Mouse (Mus musculus): ENCODE measurements around the gene Wbp11. TPM values are rescaled to one million over a fixed set of nuclear protein-coding genes. Genes with fewer than 3 reads are reported as not detected.

Gene Wbp11
- polyA plus RNA-seq, 1 experiment from 2014 or later = 107 TPM

GRCm38 (mm10) chr6:136857186-136857872 lies 29.3 kb upstream of the Wbp11 start, which contains the start of gene Art4:
Gene Art4 (minus strand): TSS chr6:136857733.
- H3K9ac ChIP-seq (ENCODE audit: low read length) = peak within 1 kb of the TSS; percentile 59
- peak within 1 kb of the TSS; percentile 33 for H3K4me3 ChIP-seq (ENCODE audit: low read length)
- H3K4me1 ChIP-seq (replicated peaks; ENCODE audit: control insufficient read depth, insufficient read depth, low read length) = peaks cover 38% of the 10 kb centered on the region
- peak within 1 kb of the TSS; percentile 98 for H3K27ac ChIP-seq (ENCODE audit: low read length)
- WGBS = 16% methylated on average over 18 of the region's 18 CpGs
- no peaks in the 10 kb centered on the region for H3K36me3 ChIP-seq (ENCODE audit: control insufficient read depth, insufficient read depth, low read length)
- H3K27me3 ChIP-seq (ENCODE audit: control insufficient read depth, insufficient read depth, low read depth, low read length) = no peaks in the 10 kb centered on the region
- H3K9me3 ChIP-seq (ENCODE audit: control insufficient read depth, low read length) = no peaks in the 10 kb centered on the region
- peak; percentile 44 for ATAC-seq (ENCODE audit: low read depth)
- peak within 1 kb of the TSS; percentile 55 for H3K4me2 ChIP-seq (ENCODE audit: low read depth, low read length)

DNA sequence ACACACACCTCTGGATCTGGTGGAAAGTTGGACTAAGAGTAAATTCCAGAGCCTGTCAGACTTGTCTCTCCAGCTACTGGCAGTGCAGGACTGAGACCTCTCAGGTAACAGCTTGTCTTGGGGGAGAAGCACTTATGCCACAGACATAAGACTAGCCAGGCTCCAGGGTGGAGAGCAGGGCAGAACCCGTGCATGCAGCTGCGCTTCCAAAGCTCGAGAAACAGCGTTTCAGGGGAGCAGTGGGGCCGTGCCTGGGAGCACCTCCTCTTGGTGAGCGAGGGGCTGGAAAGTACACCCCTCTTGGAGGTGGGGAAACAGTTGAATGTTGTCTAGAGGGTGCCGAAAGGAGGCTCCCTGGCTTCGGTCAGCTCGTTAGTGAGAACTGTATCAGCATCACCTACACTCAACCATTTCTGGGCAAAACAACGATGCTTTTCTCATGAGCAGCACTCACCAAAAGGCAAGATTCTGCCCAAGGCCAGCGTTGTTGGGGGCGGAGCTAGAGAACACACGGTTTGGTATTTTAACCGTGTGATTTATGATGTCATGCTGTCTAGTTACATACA lies 28.1 kb upstream of the Wbp11 start:
- Histone ChIP-seq H3K9me3 (ENCODE audit: control insufficient read depth, low read length) (no peaks in the 10 kb centered on the region), H3K4me2 (ENCODE audit: low read depth, low read length) (peak overlapping the region; percentile 55), H3K27ac (ENCODE audit: low read length) (peak overlapping the region; percentile 89), H3K4me3 (ENCODE audit: low read length) (peak overlapping the region; percentile 39), H3K36me3 (ENCODE audit: control insufficient read depth, insufficient read depth, low read length) (no peaks in the 10 kb centered on the region), H3K27me3 (ENCODE audit: control insufficient read depth, insufficient read depth, low read depth, low read length) (no peaks in the 10 kb centered on the region), H3K9ac (ENCODE audit: low read length) (peak overlapping the region; percentile 61), H3K4me1 (replicated peaks; ENCODE audit: control insufficient read depth, insufficient read depth, low read length) (peaks cover 38% of the 10 kb centered on the region)
- WGBS = 22% methylated on average over 14 of the region's 14 CpGs
- peak; percentile 61 for ATAC-seq (ENCODE audit: low read depth)

DNA sequence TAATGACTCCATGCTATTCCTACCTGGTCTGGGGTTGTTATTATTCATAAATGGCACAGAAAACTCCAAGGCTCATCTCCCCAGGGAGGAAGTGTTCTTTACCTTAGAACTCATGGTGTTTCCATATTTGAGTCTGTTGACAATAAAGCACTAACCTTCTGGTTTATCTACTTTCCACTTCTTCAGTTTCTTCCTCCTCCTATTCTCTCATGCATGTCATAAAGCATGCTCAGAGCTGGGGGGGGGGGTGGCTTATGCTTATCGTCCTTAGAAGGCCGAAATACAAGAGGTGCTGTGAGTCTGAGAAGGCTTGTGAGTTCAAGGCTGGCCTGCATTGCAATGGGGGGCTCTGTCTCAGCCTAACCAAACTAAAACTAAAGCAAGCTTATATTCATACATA lies 27.1 kb upstream of the Wbp11 start:
- Histone ChIP-seq H3K27me3 (ENCODE audit: control insufficient read depth, insufficient read depth, low read depth, low read length) (no peaks in the 10 kb centered on the region), H3K4me2 (ENCODE audit: low read depth, low read length) (peak overlapping the region; percentile 55; the same call in 1 of the 2 replicates), H3K4me3 (ENCODE audit: low read length) (no peak overlapping the region), H3K9ac (ENCODE audit: low read length) (no peak overlapping the region), H3K27ac (ENCODE audit: low read length) (no peak overlapping the region; the same call in 1 of the 2 replicates), H3K36me3 (ENCODE audit: control insufficient read depth, insufficient read depth, low read length) (no peaks in the 10 kb centered on the region), H3K4me1 (replicated peaks; ENCODE audit: control insufficient read depth, insufficient read depth, low read length) (peaks cover 38% of the 10 kb centered on the region), H3K9me3 (ENCODE audit: control insufficient read depth, low read length) (no peaks in the 10 kb centered on the region)
- WGBS = 56% methylated on average over 2 of the region's 2 CpGs
- ATAC-seq (ENCODE audit: low read depth) = no peak

DNA sequence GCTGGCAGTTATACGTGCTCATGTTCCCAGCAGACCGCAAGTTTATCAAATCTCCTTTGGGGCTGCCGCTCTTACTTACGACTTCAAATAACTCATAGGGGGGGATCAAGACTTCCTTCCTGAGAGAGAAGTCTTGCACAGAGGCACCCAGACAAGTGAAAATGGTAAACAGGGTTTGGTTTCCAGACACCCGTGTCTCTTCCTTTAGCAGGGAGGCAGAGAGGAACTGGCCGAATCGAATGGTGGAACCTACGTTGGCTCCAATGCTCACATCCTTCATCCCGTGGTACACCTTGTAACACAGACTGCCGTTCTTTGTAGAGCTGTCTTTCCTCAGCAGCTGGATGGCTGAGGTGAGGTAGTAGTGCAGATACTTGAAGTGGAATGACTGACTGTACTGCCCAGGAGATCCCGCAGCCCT lies 26.3 kb upstream of the Wbp11 start:
- no peak overlapping the region for H3K27ac ChIP-seq (ENCODE audit: low read length)
- no peak overlapping the region for H3K4me3 ChIP-seq (ENCODE audit: low read length)
- H3K9me3 ChIP-seq (ENCODE audit: control insufficient read depth, low read length) = no peaks in the 10 kb centered on the region
- H3K27me3 ChIP-seq (ENCODE audit: control insufficient read depth, insufficient read depth, low read depth, low read length) = no peaks in the 10 kb centered on the region
- no peak for ATAC-seq (ENCODE audit: low read depth)
- no peaks in the 10 kb centered on the region for H3K36me3 ChIP-seq (ENCODE audit: control insufficient read depth, insufficient read depth, low read length)
- no peak overlapping the region for H3K9ac ChIP-seq (ENCODE audit: low read length)
- H3K4me2 ChIP-seq (ENCODE audit: low read depth, low read length) = no peak overlapping the region
- WGBS = 79% methylated on average over 11 of the region's 11 CpGs
- peaks cover 35% of the 10 kb centered on the region for H3K4me1 ChIP-seq (replicated peaks; ENCODE audit: control insufficient read depth, insufficient read depth, low read length)

GRCm38 (mm10) chr6:136852762-136853161 lies 24.7 kb upstream of the Wbp11 start:
- Histone ChIP-seq H3K9me3 (ENCODE audit: control insufficient read depth, low read length) (no peaks in the 10 kb centered on the region), H3K9ac (ENCODE audit: low read length) (no peak overlapping the region), H3K4me2 (ENCODE audit: low read depth, low read length) (no peak overlapping the region), H3K27me3 (ENCODE audit: control insufficient read depth, insufficient read depth, low read depth, low read length) (no peaks in the 10 kb centered on the region), H3K4me1 (replicated peaks; ENCODE audit: control insufficient read depth, insufficient read depth, low read length) (peaks cover 25% of the 10 kb centered on the region), H3K36me3 (ENCODE audit: control insufficient read depth, insufficient read depth, low read length) (no peaks in the 10 kb centered on the region), H3K27ac (ENCODE audit: low read length) (peak overlapping the region; percentile 28; the same call in 1 of the 2 replicates), H3K4me3 (ENCODE audit: low read length) (no peak overlapping the region)
- ATAC-seq (ENCODE audit: low read depth) = no peak
- 35% methylated on average over 3 of the region's 3 CpGs for WGBS

DNA sequence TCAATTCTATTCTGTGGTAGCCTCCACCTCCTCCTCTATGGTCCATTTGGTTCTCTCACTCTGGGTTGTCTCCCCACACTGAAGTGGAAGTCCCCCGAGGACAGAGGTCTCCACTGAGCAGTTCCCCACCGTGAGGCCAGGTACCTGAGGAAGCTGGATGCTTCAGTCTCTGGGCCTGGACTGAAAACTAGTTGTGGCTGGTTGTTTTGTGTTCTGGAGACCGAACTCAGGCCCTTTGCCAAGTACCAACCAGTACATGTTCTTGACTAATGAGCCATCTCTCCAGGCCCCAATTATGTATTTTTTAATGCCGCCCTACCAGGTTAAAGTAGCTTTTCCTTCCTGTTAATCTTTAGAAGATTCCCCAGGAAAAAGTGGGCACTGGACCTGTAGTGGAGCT lies 24.3 kb upstream of the Wbp11 start:
- no peak for ATAC-seq (ENCODE audit: low read depth)
- H3K9me3 ChIP-seq (ENCODE audit: control insufficient read depth, low read length) = no peaks in the 10 kb centered on the region
- WGBS = 69% methylated on average over 4 of the region's 4 CpGs
- no peak overlapping the region for H3K4me3 ChIP-seq (ENCODE audit: low read length)
- H3K9ac ChIP-seq (ENCODE audit: low read length) = no peak overlapping the region
- peaks cover 21% of the 10 kb centered on the region for H3K4me1 ChIP-seq (replicated peaks; ENCODE audit: control insufficient read depth, insufficient read depth, low read length)
- H3K27me3 ChIP-seq (ENCODE audit: control insufficient read depth, insufficient read depth, low read depth, low read length) = no peaks in the 10 kb centered on the region
- peak overlapping the region; percentile 28; the same call in 1 of the 2 replicates for H3K27ac ChIP-seq (ENCODE audit: low read length)
- no peak overlapping the region for H3K4me2 ChIP-seq (ENCODE audit: low read depth, low read length)
- H3K36me3 ChIP-seq (ENCODE audit: control insufficient read depth, insufficient read depth, low read length) = no peaks in the 10 kb centered on the region

DNA sequence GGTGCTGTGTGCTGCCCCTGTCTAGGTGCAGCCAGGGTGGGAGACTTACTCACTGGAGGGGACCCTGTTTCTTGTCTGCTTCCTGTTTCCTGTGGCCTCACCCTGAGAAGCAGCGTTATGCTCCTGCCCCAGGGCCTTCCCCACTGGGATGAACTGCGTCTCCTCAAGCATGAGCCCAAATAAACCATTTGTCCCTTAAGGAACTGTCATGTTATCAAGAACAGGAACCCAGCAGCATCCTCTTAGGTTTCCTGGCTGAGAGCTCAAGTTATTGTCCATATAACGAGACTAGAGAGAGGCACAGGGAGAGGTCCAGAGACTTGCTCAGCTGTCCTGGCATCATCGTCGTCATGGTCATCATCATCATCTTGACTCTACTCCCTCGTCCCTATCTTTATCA lies 22.2 kb upstream of the Wbp11 start:
- 68% methylated on average over 6 of the region's 6 CpGs for WGBS
- H3K27ac ChIP-seq (ENCODE audit: low read length) = no peak overlapping the region
- no peaks in the 10 kb centered on the region for H3K9me3 ChIP-seq (ENCODE audit: control insufficient read depth, low read length)
- H3K27me3 ChIP-seq (ENCODE audit: control insufficient read depth, insufficient read depth, low read depth, low read length) = no peaks in the 10 kb centered on the region
- peaks cover 5% of the 10 kb centered on the region for H3K4me1 ChIP-seq (replicated peaks; ENCODE audit: control insufficient read depth, insufficient read depth, low read length)
- no peaks in the 10 kb centered on the region for H3K36me3 ChIP-seq (ENCODE audit: control insufficient read depth, insufficient read depth, low read length)
- no peak overlapping the region for H3K9ac ChIP-seq (ENCODE audit: low read length)
- ATAC-seq (ENCODE audit: low read depth) = no peak
- no peak overlapping the region for H3K4me2 ChIP-seq (ENCODE audit: low read depth, low read length)
- no peak overlapping the region for H3K4me3 ChIP-seq (ENCODE audit: low read length)

GRCm38 (mm10) chr6:136848971-136849370 lies 20.9 kb upstream of the Wbp11 start:
- Histone ChIP-seq H3K9ac (ENCODE audit: low read length) (no peak overlapping the region), H3K27me3 (ENCODE audit: control insufficient read depth, insufficient read depth, low read depth, low read length) (no peaks in the 10 kb centered on the region), H3K27ac (ENCODE audit: low read length) (no peak overlapping the region), H3K4me1 (replicated peaks; ENCODE audit: control insufficient read depth, insufficient read depth, low read length) (peaks cover 4% of the 10 kb centered on the region), H3K4me2 (ENCODE audit: low read depth, low read length) (no peak overlapping the region), H3K36me3 (ENCODE audit: control insufficient read depth, insufficient read depth, low read length) (no peaks in the 10 kb centered on the region), H3K9me3 (ENCODE audit: control insufficient read depth, low read length) (no peaks in the 10 kb centered on the region), H3K4me3 (ENCODE audit: low read length) (no peak overlapping the region)
- no peak for ATAC-seq (ENCODE audit: low read depth)
- WGBS = 83% methylated on average over 5 of the region's 5 CpGs

- H3K27me3 ChIP-seq (ENCODE audit: control insufficient read depth, insufficient read depth, low read depth, low read length) = no peaks in the 10 kb centered on the region
- no peaks in the 10 kb centered on the region for H3K9me3 ChIP-seq (ENCODE audit: control insufficient read depth, low read length)
- ATAC-seq (ENCODE audit: low read depth) = no peak
- H3K36me3 ChIP-seq (ENCODE audit: control insufficient read depth, insufficient read depth, low read length) = no peaks in the 10 kb centered on the region
- peaks cover 4% of the 10 kb centered on the region for H3K4me1 ChIP-seq (replicated peaks; ENCODE audit: control insufficient read depth, insufficient read depth, low read length)
- 79% methylated on average over 8 of the region's 8 CpGs for WGBS
- H3K4me3 ChIP-seq (ENCODE audit: low read length) = no peak overlapping the region
- no peak overlapping the region for H3K4me2 ChIP-seq (ENCODE audit: low read depth, low read length)
- no peak overlapping the region for H3K27ac ChIP-seq (ENCODE audit: low read length)
- no peak overlapping the region for H3K9ac ChIP-seq (ENCODE audit: low read length)
Measured at GRCm38 (mm10) chr6:136848399-136848798, 20.4 kb upstream of the Wbp11 start.

Data from lung, embryonic 16.5 days (tissue).